8 mouse cellular contexts compared by ENCODE assay signal in the genomic region with DNA sequence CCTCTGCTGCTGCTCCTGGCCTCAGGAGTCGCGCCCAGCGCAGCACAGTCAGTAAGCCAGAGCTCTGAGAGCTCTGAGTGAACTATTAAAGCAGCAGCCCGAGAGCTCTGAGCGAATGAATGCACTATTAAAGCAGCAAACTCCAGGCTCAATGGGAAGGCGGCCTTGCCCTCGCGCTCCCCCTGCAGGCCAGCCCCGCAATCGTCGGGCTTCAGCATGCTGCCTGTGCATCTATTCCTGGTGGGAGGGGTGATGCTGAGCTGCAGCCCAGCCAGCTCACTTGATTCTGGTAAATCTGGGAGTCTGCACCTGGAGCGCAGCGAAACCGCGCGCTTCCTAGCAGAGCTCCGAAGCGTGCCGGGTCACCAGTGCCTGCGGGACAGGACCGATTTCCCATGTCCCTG. TPM values are rescaled to one million over a fixed set of nuclear protein-coding genes. Genes with fewer than 3 reads are reported as not detected.
DNase-seq lines count a peak whose midpoint lies in the region; ATAC-seq lines count a peak whose summit lies in the region.
"Not testable (repeated sequence)": the region's sequence is repeated elsewhere in the genome, so short reads cannot be mapped to it uniquely, and the experiment has no call there.

No protein-coding gene starts in this region.

- not testable (repeated sequence) for H3K36me3 ChIP-seq in embryonic facial prominence, embryonic 10.5 days (replicated peaks)

- under 1% methylated on average over 21 of the region's 21 CpGs for WGBS in embryonic facial prominence, embryonic 10.5 days

- ATAC-seq in inflammation-experienced regulatory T-cells, adult 6 months = peak; percentile 100

- H3K9me3 ChIP-seq in embryonic facial prominence, embryonic 10.5 days = not testable (repeated sequence)

- not testable (repeated sequence) for H3K4me1 ChIP-seq in embryonic facial prominence, embryonic 10.5 days

- H3K27me3 ChIP-seq in embryonic facial prominence, embryonic 10.5 days (replicated peaks; ENCODE audit: low read depth, poor library complexity, severe bottlenecking) = not testable (repeated sequence)

- peak overlapping the region; percentile 84 for H3K27ac ChIP-seq in embryonic facial prominence, embryonic 10.5 days (replicated peaks)

- peak overlapping the region; percentile 61 for H3K4me3 ChIP-seq in embryonic facial prominence, embryonic 10.5 days

- DNase-seq in adrenal gland, adult 8-10 months = peak; percentile 89
- peak; percentile 86 for DNase-seq in embryonic facial prominence, embryonic 10.5 days (ENCODE audit: low spot score)
- peak; percentile 81 to 83 for DNase-seq in gastrocnemius, postnatal 4 days (ENCODE audit: low spot score in 2 of 2)
- DNase-seq in left cerebral cortex, adult 18-20 months (ENCODE audit: low spot score in 2 of 2) = peak; percentile 80 to 89
- DNase-seq in lung, postnatal 14 days = peak; percentile 83
- DNase-seq in retina, adult 2 months (ENCODE audit: low read depth, low spot score) = peak; percentile 60
- DNase-seq in thymus, postnatal 14 days = peak; percentile 90

RNA-seq across cellular contexts. Expression of a gene that starts 2.3 kb away (rescaled TPM):
- not detected for total RNA-seq in adrenal gland, adult 8-10 months (2022)
- polyA plus RNA-seq in embryonic facial prominence, embryonic 10.5 days (2016; fragmentation: Nextera tagmentation; extraction: Ambion mirVana) = 0.14 and 0.20 TPM in 2 replicates
- not detected for total RNA-seq in gastrocnemius, postnatal 4 days (2021)
- polyA plus RNA-seq in inflammation-experienced regulatory T-cells, adult 6 months (2017; shearing (Covaris generic)) = not detected
- not detected for total RNA-seq in left cerebral cortex, adult 18-20 months (2021)

RNA-seq across cellular contexts. Expression of a gene that starts 3.0 kb away (rescaled TPM):
- not detected for total RNA-seq in adrenal gland, adult 8-10 months (2022)
- polyA plus RNA-seq in embryonic facial prominence, embryonic 10.5 days (2016; fragmentation: Nextera tagmentation; extraction: Ambion mirVana) = not detected in 2 replicates
- total RNA-seq in gastrocnemius, postnatal 4 days (2021) = not detected
- polyA plus RNA-seq in inflammation-experienced regulatory T-cells, adult 6 months (2017; shearing (Covaris generic)) = not detected
- total RNA-seq in left cerebral cortex, adult 18-20 months (2021) = not detected

RNA-seq across cellular contexts. Expression of a gene that starts 16.0 kb away (rescaled TPM):
- under 1 TPM in 1 of 4 experiments, not detected in 3; 0.46 TPM for total RNA-seq in adrenal gland, adult 8-10 months (2022)
- polyA plus RNA-seq in embryonic facial prominence, embryonic 10.5 days (2016; fragmentation: Nextera tagmentation; extraction: Ambion mirVana) = not detected in 2 replicates
- total RNA-seq in gastrocnemius, postnatal 4 days (2021) = not detected
- not detected for polyA plus RNA-seq in inflammation-experienced regulatory T-cells, adult 6 months (2017; shearing (Covaris generic))
- not detected for total RNA-seq in left cerebral cortex, adult 18-20 months (2021)

RNA-seq across cellular contexts. Expression of a gene that starts 19.1 kb away (rescaled TPM):
- not detected for total RNA-seq in adrenal gland, adult 8-10 months (2022)
- not detected in 2 replicates for polyA plus RNA-seq in embryonic facial prominence, embryonic 10.5 days (2016; fragmentation: Nextera tagmentation; extraction: Ambion mirVana)
- not detected for total RNA-seq in gastrocnemius, postnatal 4 days (2021)
- not detected for polyA plus RNA-seq in inflammation-experienced regulatory T-cells, adult 6 months (2017; shearing (Covaris generic))
- total RNA-seq in left cerebral cortex, adult 18-20 months (2021) = not detected

RNA-seq across cellular contexts. Expression of a gene that starts 22.0 kb away (rescaled TPM):
- total RNA-seq in adrenal gland, adult 8-10 months (2022) = not detected
- polyA plus RNA-seq in embryonic facial prominence, embryonic 10.5 days (2016; fragmentation: Nextera tagmentation; extraction: Ambion mirVana) = not detected in 2 replicates
- total RNA-seq in gastrocnemius, postnatal 4 days (2021) = not detected
- polyA plus RNA-seq in inflammation-experienced regulatory T-cells, adult 6 months (2017; shearing (Covaris generic)) = not detected
- total RNA-seq in left cerebral cortex, adult 18-20 months (2021) = not detected

Comparison
In these comparisons a context has a peak if more than half of its experiments do, and no peak if none do; other contexts are left out.
1. Peak in every context shown above with its lines: DNase-seq, ATAC-seq, H3K4me3 ChIP-seq and H3K27ac ChIP-seq.